Mouse (Mus musculus) activated CD4-positive, CD25-positive, alpha-beta regulatory T cell, adult 9 weeks (primary cell): ENCODE data around the gene 5730507C01Rik. TPM values are rescaled to one million over a fixed set of nuclear protein-coding genes. Genes with fewer than 3 reads are reported as not detected.

Experiments
- polyA plus RNA-seq: library from polyadenylated mRNA; unstranded; fragments of 100-300 nt; shearing (Covaris generic); gene quantifications from one replicate; pipeline ENCODE4 v1.2.1, GENCODE M21; 2017

The 5730507C01Rik gene
- not detected for polyA plus RNA-seq

DNA sequence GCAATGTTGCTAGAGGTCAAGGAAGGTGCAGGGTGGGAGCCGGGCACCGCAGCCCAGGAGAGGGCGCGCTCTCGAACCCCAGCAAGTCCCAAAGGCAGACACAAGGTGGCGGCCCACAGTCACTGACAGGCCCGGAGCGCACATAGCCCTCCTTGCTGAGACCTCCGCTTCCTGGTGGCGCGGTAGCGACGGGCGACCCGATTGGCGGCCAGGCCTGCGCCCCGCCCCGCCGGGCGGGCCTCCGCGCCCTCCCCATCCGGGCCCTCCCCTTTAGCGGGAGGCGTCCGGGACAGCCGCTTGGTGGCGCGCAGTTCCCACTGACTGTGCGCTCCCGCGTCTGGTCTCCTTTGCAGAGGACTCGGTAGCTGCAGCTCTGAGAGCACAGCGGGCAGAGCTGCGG is at the start of gene 5730507C01Rik:
Gene 5730507C01Rik (plus strand): TSS at position 340 of the 400 bp plus-strand sequence.

